8 mouse cellular contexts compared by ENCODE assay signal in the genomic region with DNA sequence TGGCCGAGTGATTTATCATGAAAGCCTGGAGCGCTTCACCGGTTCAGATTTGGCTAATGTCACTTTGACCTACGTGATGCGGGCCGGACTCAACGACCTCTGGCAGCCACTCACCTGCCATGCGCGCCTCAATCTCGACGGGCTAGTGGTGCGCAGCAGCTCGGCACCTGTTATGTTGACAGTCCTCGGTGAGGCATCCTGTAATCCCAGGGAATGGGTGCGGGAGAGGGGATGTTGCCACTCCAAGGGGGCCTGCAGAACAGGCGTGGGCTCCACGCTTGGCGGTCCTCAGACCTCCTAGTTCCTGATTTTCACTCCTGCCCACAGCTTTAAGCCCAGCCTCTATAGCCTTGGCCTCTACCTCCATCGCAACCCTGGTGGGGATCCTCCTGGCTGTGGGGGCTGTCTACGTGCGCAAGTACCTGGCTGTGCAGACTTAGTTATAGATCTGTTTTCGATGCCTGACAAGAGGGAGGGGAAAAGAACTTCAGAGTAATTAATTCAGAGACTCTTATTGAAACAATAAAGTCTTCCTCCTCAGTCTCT. TPM values are rescaled to one million over a fixed set of nuclear protein-coding genes. Genes with fewer than 3 reads are reported as not detected.
DNase-seq lines count a peak whose midpoint lies in the region; ATAC-seq and TF ChIP-seq lines count a peak whose summit lies in the region.

No protein-coding gene starts in this region.

- peaks cover 51% of the 10 kb centered on the region for H3K27me3 ChIP-seq in kidney, embryonic 14.5 days (ENCODE audit: control insufficient read depth, insufficient read depth, low read length)
- H3K27me3 ChIP-seq in hindbrain, embryonic 16.5 days (replicated peaks; ENCODE audit: control insufficient read depth, insufficient read depth, low read length) = peaks cover 38% of the 10 kb centered on the region
- H3K27me3 ChIP-seq in midbrain, embryonic 15.5 days (replicated peaks) = peaks cover 73% of the 10 kb centered on the region

- TF ChIP-seq POLR2A in bone marrow macrophage, adult 2 months (IDR thresholded peaks at IDR 0.05; ENCODE audit: borderline replicate concordance, low read depth, low read length) = no peak

- WGBS in kidney, embryonic 14.5 days = 21% methylated on average over 22 of the region's 22 CpGs
- WGBS in hindbrain, embryonic 16.5 days = 21% methylated on average over 22 of the region's 22 CpGs
- WGBS in midbrain, embryonic 15.5 days = 17% methylated on average over 22 of the region's 22 CpGs

- H3K9me3 ChIP-seq in kidney, embryonic 14.5 days (ENCODE audit: control insufficient read depth, low read length) = no peaks in the 10 kb centered on the region
- H3K9me3 ChIP-seq in hindbrain, embryonic 16.5 days (ENCODE audit: control insufficient read depth, low read length) = no peaks in the 10 kb centered on the region
- H3K9me3 ChIP-seq in midbrain, embryonic 15.5 days = no peaks in the 10 kb centered on the region

- no peak overlapping the region for H3K27ac ChIP-seq in kidney, embryonic 14.5 days (ENCODE audit: low read depth, low read length)
- H3K27ac ChIP-seq in bone marrow macrophage, adult 2 months (ENCODE audit: insufficient read depth, low read depth, low read length) = 0 out of 2 replicates have a peak overlapping the region, but pooled peaks have one; percentile 12
- no peak overlapping the region for H3K27ac ChIP-seq in hindbrain, embryonic 16.5 days (ENCODE audit: low read depth, low read length)
- H3K27ac ChIP-seq in midbrain, embryonic 15.5 days = no peak overlapping the region
- no peak overlapping the region for H3K27ac ChIP-seq in left cerebral cortex, adult 2 months

- ATAC-seq in kidney, embryonic 14.5 days (ENCODE audit: low FRiP score, low TSS enrichment) = no peak
- no peak for ATAC-seq in hindbrain, embryonic 16.5 days
- ATAC-seq in midbrain, embryonic 15.5 days (replicated peaks) = no peak
- ATAC-seq in monocyte, adult 5-6 weeks (replicated peaks; ENCODE audit: insufficient number of reproducible peaks, low FRiP score, low TSS enrichment, poor library complexity, severe bottlenecking) = no peak

- no peaks in the 10 kb centered on the region for H3K36me3 ChIP-seq in kidney, embryonic 14.5 days (ENCODE audit: control insufficient read depth, insufficient read depth, low read length)
- H3K36me3 ChIP-seq in hindbrain, embryonic 16.5 days (ENCODE audit: control insufficient read depth, insufficient read depth, low read length) = no peaks in the 10 kb centered on the region
- no peaks in the 10 kb centered on the region for H3K36me3 ChIP-seq in midbrain, embryonic 15.5 days (replicated peaks)

- H3K9ac ChIP-seq in kidney, embryonic 14.5 days (ENCODE audit: low read depth, low read length) = no peak overlapping the region
- H3K9ac ChIP-seq in hindbrain, embryonic 16.5 days (ENCODE audit: low read depth, low read length) = no peak overlapping the region
- H3K9ac ChIP-seq in midbrain, embryonic 15.5 days = no peak overlapping the region

- intact Hi-C loops in left cerebral cortex, adult 2 months (cut with DNase I) = loop anchor here (2.0 to 5.0 kb wide), 3 partner anchors 62 to 107 kb away; partner anchors contain the start of genes Gm38431 and Raver1

- DNase-seq in kidney, postnatal 14 days = no peak
- no peak for DNase-seq in left cerebral cortex, adult 2 months (ENCODE audit: extremely low spot score in 1 of 2, low spot score in 2 of 2)
- DNase-seq in left cerebral cortex, adult 11 months (ENCODE audit: low spot score) = no peak

- peak overlapping the region; percentile 64 for H3K4me2 ChIP-seq in kidney, embryonic 14.5 days (replicated peaks; ENCODE audit: low read depth, low read length)
- peak overlapping the region; percentile 98 for H3K4me2 ChIP-seq in hindbrain, embryonic 16.5 days (ENCODE audit: low read length)
- peak overlapping the region; percentile 98; the same call in 1 of the 2 replicates for H3K4me2 ChIP-seq in midbrain, embryonic 15.5 days

- H3K4me1 ChIP-seq in kidney, embryonic 14.5 days (ENCODE audit: control insufficient read depth, insufficient read depth, low read length) = peaks cover 39% of the 10 kb centered on the region
- H3K4me1 ChIP-seq in bone marrow macrophage, adult 2 months (ENCODE audit: control insufficient read depth, insufficient read depth, low read length) = 0 out of 2 replicates have a peak, but pooled peaks cover 4% of the 10 kb centered on the region
- peaks cover 41% of the 10 kb centered on the region for H3K4me1 ChIP-seq in hindbrain, embryonic 16.5 days (ENCODE audit: control insufficient read depth, insufficient read depth, low read depth, low read length)
- H3K4me1 ChIP-seq in midbrain, embryonic 15.5 days = peaks cover 47% of the 10 kb centered on the region

- no peak for TF ChIP-seq CTCF in bone marrow macrophage, adult 2 months (IDR thresholded peaks at IDR 0.05; ENCODE audit: low read depth, low read length)
- no peak for TF ChIP-seq CTCF in left cerebral cortex, adult 2 months (IDR thresholded peaks at IDR 0.05)

- peak overlapping the region; percentile 47; the same call in 1 of the 2 replicates for H3K4me3 ChIP-seq in kidney, embryonic 14.5 days (ENCODE audit: low read length)
- H3K4me3 ChIP-seq in bone marrow macrophage, adult 2 months (ENCODE audit: insufficient read depth, low read length) = peak overlapping the region; percentile 38
- H3K4me3 ChIP-seq in hindbrain, embryonic 16.5 days (ENCODE audit: low read length) = no peak overlapping the region
- 0 out of 2 replicates have a peak overlapping the region, but pooled peaks have one; percentile 59 for H3K4me3 ChIP-seq in midbrain, embryonic 15.5 days
- no peak overlapping the region for H3K4me3 ChIP-seq in left cerebral cortex, adult 2 months

RNA-seq across cellular contexts. Expression of gene Icam4, which starts 1.0 kb away (rescaled TPM):
- polyA plus RNA-seq in kidney, embryonic 14.5 days (2014; fragmentation: Nextera tagmentation; extraction: Ambion mirVana) = 0.45 and 0.49 TPM in 2 replicates
- not detected in 2 replicates for polyA plus RNA-seq in bone marrow macrophage, adult 2 months (2012; ENCODE audit: insufficient read depth, insufficient read length, missing spikeins)
- 0.27 and 0.29 TPM in 2 replicates for polyA plus RNA-seq in hindbrain, embryonic 16.5 days (2015; fragmentation: Nextera tagmentation; extraction: Ambion mirVana)
- polyA plus RNA-seq in midbrain, embryonic 15.5 days (2015; fragmentation: Nextera tagmentation; extraction: Ambion mirVana) = 0.27 TPM in 2 replicates
- 1 to 10 TPM; 1.5 to 1.6 TPM for total RNA-seq in left cerebral cortex, adult 2 months (2021)
- 1.6 to 3.0 TPM in 2 of 3 replicates, not detected in the other for total RNA-seq in monocyte, adult 5-6 weeks (2017)

RNA-seq across cellular contexts. Expression of gene Icam5, which starts 1.7 kb away (rescaled TPM):
- polyA plus RNA-seq in kidney, embryonic 14.5 days (2014; fragmentation: Nextera tagmentation; extraction: Ambion mirVana) = 0.20 TPM in 1 of 2 replicates, not detected in the other
- 0.31 TPM in 1 of 2 replicates, not detected in the other for polyA plus RNA-seq in bone marrow macrophage, adult 2 months (2012; ENCODE audit: insufficient read depth, insufficient read length, missing spikeins)
- 2.8 and 3.2 TPM in 2 replicates for polyA plus RNA-seq in hindbrain, embryonic 16.5 days (2015; fragmentation: Nextera tagmentation; extraction: Ambion mirVana)
- polyA plus RNA-seq in midbrain, embryonic 15.5 days (2015; fragmentation: Nextera tagmentation; extraction: Ambion mirVana) = 1.8 TPM in 2 replicates
- total RNA-seq in left cerebral cortex, adult 2 months (2021) = 100 to 1,000 TPM; 230 to 248 TPM
- not detected in 3 replicates for total RNA-seq in monocyte, adult 5-6 weeks (2017)

RNA-seq across cellular contexts. Expression of gene Icam1, which starts 14.3 kb away (rescaled TPM):
- 7.1 and 10.3 TPM in 2 replicates for polyA plus RNA-seq in kidney, embryonic 14.5 days (2014; fragmentation: Nextera tagmentation; extraction: Ambion mirVana)
- 67.4 and 79.0 TPM in 2 replicates for polyA plus RNA-seq in bone marrow macrophage, adult 2 months (2012; ENCODE audit: insufficient read depth, insufficient read length, missing spikeins)
- polyA plus RNA-seq in hindbrain, embryonic 16.5 days (2015; fragmentation: Nextera tagmentation; extraction: Ambion mirVana) = 3.4 and 5.3 TPM in 2 replicates
- polyA plus RNA-seq in midbrain, embryonic 15.5 days (2015; fragmentation: Nextera tagmentation; extraction: Ambion mirVana) = 3.3 and 3.9 TPM in 2 replicates
- total RNA-seq in left cerebral cortex, adult 2 months (2021) = 1 to 10 TPM; 2.0 to 3.6 TPM
- 55.1 to 94.2 TPM (median 67.6 TPM) in 3 replicates for total RNA-seq in monocyte, adult 5-6 weeks (2017)

RNA-seq across cellular contexts. Expression of gene Mrpl4, which starts 27.6 kb away (rescaled TPM):
- 145 and 146 TPM in 2 replicates for polyA plus RNA-seq in kidney, embryonic 14.5 days (2014; fragmentation: Nextera tagmentation; extraction: Ambion mirVana)
- polyA plus RNA-seq in bone marrow macrophage, adult 2 months (2012; ENCODE audit: insufficient read depth, insufficient read length, missing spikeins) = 52.7 and 61.3 TPM in 2 replicates
- 112 and 114 TPM in 2 replicates for polyA plus RNA-seq in hindbrain, embryonic 16.5 days (2015; fragmentation: Nextera tagmentation; extraction: Ambion mirVana)
- polyA plus RNA-seq in midbrain, embryonic 15.5 days (2015; fragmentation: Nextera tagmentation; extraction: Ambion mirVana) = 93.4 and 110 TPM in 2 replicates
- 10 to 100 TPM; 59.2 to 64.2 TPM for total RNA-seq in left cerebral cortex, adult 2 months (2021)
- total RNA-seq in monocyte, adult 5-6 weeks (2017) = 21.9 to 41.1 TPM (median 25.6 TPM) in 3 replicates

RNA-seq across cellular contexts. Expression of gene Zglp1, which starts 36.8 kb away (rescaled TPM):
- polyA plus RNA-seq in kidney, embryonic 14.5 days (2014; fragmentation: Nextera tagmentation; extraction: Ambion mirVana) = 2.1 TPM in 1 of 2 replicates, not detected in the other
- not detected in 2 replicates for polyA plus RNA-seq in bone marrow macrophage, adult 2 months (2012; ENCODE audit: insufficient read depth, insufficient read length, missing spikeins)
- polyA plus RNA-seq in hindbrain, embryonic 16.5 days (2015; fragmentation: Nextera tagmentation; extraction: Ambion mirVana) = 1.5 and 2.1 TPM in 2 replicates
- 0.86 and 3.1 TPM in 2 replicates for polyA plus RNA-seq in midbrain, embryonic 15.5 days (2015; fragmentation: Nextera tagmentation; extraction: Ambion mirVana)
- 1 to 10 TPM in 1 of 2 experiments, not detected in 1; 1.3 TPM for total RNA-seq in left cerebral cortex, adult 2 months (2021)
- total RNA-seq in monocyte, adult 5-6 weeks (2017) = 0.49 TPM in 1 of 3 replicates, not detected in the others

Comparison
In these comparisons a context has a peak if more than half of its experiments do, and no peak if none do; other contexts are left out.
1. H3K4me3 ChIP-seq: peak in kidney, embryonic 14.5 days (single experiment), bone marrow macrophage, adult 2 months (single experiment) and midbrain, embryonic 15.5 days (single experiment); none in hindbrain, embryonic 16.5 days (single experiment) and left cerebral cortex, adult 2 months (single experiment).
2. Peak in every context shown above with its lines, with median percentiles within 50 percentile points of each other: H3K4me2 ChIP-seq.